In genomic region chr2:144172100-144172770, GRCm38 (mm10) we compare ENCODE assay signal across 8 mouse cellular contexts.
DNase-seq lines count a peak whose midpoint lies in the region; ATAC-seq and TF ChIP-seq lines count a peak whose summit lies in the region.

No protein-coding gene starts in this region.

- no peak for TF ChIP-seq POLR2A in small intestine, adult 2 months (IDR thresholded peaks at IDR 0.05; ENCODE audit: low read depth, low read length)

- peak; percentile 58 for DNase-seq in adrenal gland, adult 8-10 months
- peak; percentile 90 for DNase-seq in embryo, embryonic 10 days (ENCODE audit: low spot score)
- peak; percentile 98 for DNase-seq in heart, adult 11 months
- peak; percentile 83 to 92 for DNase-seq in left cerebral cortex, postnatal 14 days (ENCODE audit: low spot score in 2 of 2)
- DNase-seq in thymus, postnatal 4 days = no peak

- peak overlapping the region; percentile 31; the same call in 1 of the 2 replicates for H3K9ac ChIP-seq in intestine, postnatal 0 days (ENCODE audit: low read depth, low read length)

- H3K27ac ChIP-seq in intestine, postnatal 0 days (ENCODE audit: low read depth, low read length) = 0 out of 2 replicates have a peak overlapping the region, but pooled peaks have one; percentile 28
- H3K27ac ChIP-seq in small intestine, adult 2 months (ENCODE audit: insufficient read depth, low read depth, low read length) = no peak overlapping the region

- TF ChIP-seq CTCF in intestine, postnatal 0 days (IDR thresholded peaks at IDR 0.05; ENCODE audit: low read depth) = no peak
- no peak for TF ChIP-seq CTCF in small intestine, adult 2 months (IDR thresholded peaks at IDR 0.05; ENCODE audit: extremely low read depth, insufficient read length, insufficient replicate concordance, low read depth, low read length)

- ATAC-seq in intestine, postnatal 0 days = peak; percentile 26

- no peaks in the 10 kb centered on the region for H3K27me3 ChIP-seq in intestine, postnatal 0 days (replicated peaks; ENCODE audit: control insufficient read depth, insufficient read depth, low read length)
- H3K27me3 ChIP-seq in megakaryocyte, embryonic 14.5 days (replicated peaks) = no peaks in the 10 kb centered on the region
- no peaks in the 10 kb centered on the region for H3K27me3 ChIP-seq in small intestine, adult 2 months (ENCODE audit: control insufficient read depth, insufficient read depth, low read length)

- H3K36me3 ChIP-seq in intestine, postnatal 0 days (ENCODE audit: control insufficient read depth, insufficient read depth) = no peaks in the 10 kb centered on the region
- no peaks in the 10 kb centered on the region for H3K36me3 ChIP-seq in megakaryocyte, embryonic 14.5 days (replicated peaks; ENCODE audit: low read length)
- no peaks in the 10 kb centered on the region for H3K36me3 ChIP-seq in small intestine, adult 2 months (ENCODE audit: control insufficient read depth, insufficient read depth, low read length)

- 16% methylated on average over 9 of the region's 9 CpGs for WGBS in intestine, postnatal 0 days
- 15% methylated on average over 9 of the region's 9 CpGs for WGBS in small intestine, adult 2 months

- intact Hi-C loops in left cerebral cortex, postnatal 14 days (cut with DNase I) = no loop called here

- peak overlapping the region; percentile 35 for H3K4me3 ChIP-seq in intestine, postnatal 0 days (ENCODE audit: low read depth, low read length)
- H3K4me3 ChIP-seq in megakaryocyte, embryonic 14.5 days (replicated peaks) = peak overlapping the region; percentile 80
- peak overlapping the region; percentile 56 for H3K4me3 ChIP-seq in small intestine, adult 2 months (ENCODE audit: low read depth, low read length)

- peak overlapping the region; percentile 67 for H3K4me2 ChIP-seq in intestine, postnatal 0 days (replicated peaks; ENCODE audit: low read depth)

- peaks cover 11% of the 10 kb centered on the region for H3K4me1 ChIP-seq in intestine, postnatal 0 days (replicated peaks; ENCODE audit: control insufficient read depth, insufficient read depth, low read length)
- H3K4me1 ChIP-seq in megakaryocyte, embryonic 14.5 days = peaks cover 84% of the 10 kb centered on the region
- H3K4me1 ChIP-seq in small intestine, adult 2 months (ENCODE audit: control insufficient read depth, insufficient read depth, insufficient read length, low read length) = peaks cover 42% of the 10 kb centered on the region

- H3K9me3 ChIP-seq in intestine, postnatal 0 days (ENCODE audit: control insufficient read depth) = no peaks in the 10 kb centered on the region
- H3K9me3 ChIP-seq in megakaryocyte, embryonic 14.5 days = no peaks in the 10 kb centered on the region
